Mouse (Mus musculus) adrenal gland, postnatal 25 days (tissue): ENCODE measurements around the gene Nlrp4f. TPM values are rescaled to one million over a fixed set of nuclear protein-coding genes. Genes with fewer than 3 reads are reported as not detected.

Experiments
- DNase-seq: peaks from one replicate; pipeline ENCODE4 v3.0.0; 2021; ENCODE audit warnings: mixed read lengths
- long read RNA-seq: library from polyadenylated mRNA; stranded (forward); transcript quantifications from one replicate; pipeline ENCODE4 v2.0.0, GENCODE M21; 2021
- total RNA-seq: library from RNA; stranded (reverse); gene quantifications from 2 replicates; pipeline ENCODE4 v1.2.3, GENCODE M21; 2021

Gene Nlrp4f
- total RNA-seq: 0.55 TPM in 1 of 2 replicates, not detected in the other
- long read RNA-seq: 0 reads

GRCm38 (mm10) chr13:65205877-65206276 lies at the start of gene Nlrp4f:
TSS of gene Nlrp4f (minus strand) at chr13:65205977.
- DNase-seq: no peak

GRCm38 (mm10) chr13:65243273-65243672 lies 37.5 kb upstream of the Nlrp4f start:
- DNase-seq: no peak

GRCm38 (mm10) chr13:65242319-65242787 lies 36.6 kb upstream of the Nlrp4f start:
- DNase-seq: no peak

- DNase-seq: no peak
Observed at GRCm38 (mm10) chr13:65241627-65242318, 36.0 kb upstream of the Nlrp4f start.

- peak; percentile 96 for DNase-seq
Observed at GRCm38 (mm10) chr13:65241099-65241626, 35.4 kb upstream of the Nlrp4f start.

- DNase-seq: peak; percentile 96
Observed at GRCm38 (mm10) chr13:65240509-65241098, 34.8 kb upstream of the Nlrp4f start.

- DNase-seq: no peak
Observed at GRCm38 (mm10) chr13:65237211-65237610, 31.4 kb upstream of the Nlrp4f start.

GRCm38 (mm10) chr13:65226657-65227056 lies 20.9 kb upstream of the Nlrp4f start:
- no peak for DNase-seq

- DNase-seq: no peak
Observed at GRCm38 (mm10) chr13:65225945-65226344, 20.2 kb upstream of the Nlrp4f start.

GRCm38 (mm10) chr13:65200667-65201066 lies 5.1 kb downstream of the Nlrp4f start:
- DNase-seq: no peak

GRCm38 (mm10) chr13:65176472-65177091 lies 29.2 kb downstream of the Nlrp4f start:
- no peak for DNase-seq

GRCm38 (mm10) chr13:65175734-65176471 lies 29.9 kb downstream of the Nlrp4f start:
- DNase-seq: peak; percentile 45

- DNase-seq: no peak
Observed at GRCm38 (mm10) chr13:65174102-65174501, 31.7 kb downstream of the Nlrp4f start.

GRCm38 (mm10) chr13:65149940-65150339 lies 55.8 kb downstream of the Nlrp4f start, which contains the start of gene Olfr466:
TSS of gene Olfr466 (plus strand) at chr13:65150240.
- DNase-seq: no peak

GRCm38 (mm10) chr13:65137789-65138188 lies 68.0 kb downstream of the Nlrp4f start, which contains the start of gene Olfr465-ps1:
TSS of gene Olfr465-ps1 (plus strand) at chr13:65138089.
- no peak for DNase-seq

Other genes with a start within 250 kb of the Nlrp4f start
- gene Spata31d1c, start 172.9 kb downstream of the Nlrp4f start, total RNA-seq: not detected in 2 replicates
- not detected in 2 replicates for gene Prss47, start 153.2 kb downstream of the Nlrp4f start, total RNA-seq
- gene Mfsd14b, start 93.0 kb downstream of the Nlrp4f start, total RNA-seq: 44.2 and 54.4 TPM in 2 replicates
- gene Olfr465-ps1, start 67.9 kb downstream of the Nlrp4f start, total RNA-seq: not detected in 2 replicates
- not detected in 2 replicates for gene Olfr466, start 55.7 kb downstream of the Nlrp4f start, total RNA-seq
- not detected in 2 replicates for gene Gm10775, start 53.6 kb upstream of the Nlrp4f start, total RNA-seq
- gene Zfp369, start 72.8 kb upstream of the Nlrp4f start, total RNA-seq: 32.0 and 32.4 TPM in 2 replicates